Mouse (Mus musculus) thymus, adult 2 months (tissue): ENCODE results near the gene Mad1l1. TPM values are rescaled to one million over a fixed set of nuclear protein-coding genes. Genes with fewer than 3 reads are reported as not detected.

Experiments used
- DNase-seq: peaks from one replicate; pipeline ENCODE4 v3.0.0; 2021
- H3K27ac ChIP-seq: fragments of 200-500 bp; 2 replicates; pipeline ENCODE4 v1.5.1; 2012; ENCODE audit warnings: low read length, control low read depth; ENCODE audit not compliant: control insufficient read depth, insufficient read depth
- H3K27me3 ChIP-seq: fragments of 200-500 bp; 2 replicates; pipeline ENCODE4 v1.6.1; 2012; ENCODE audit warnings: mild to moderate bottlenecking, low read length, moderate library complexity, mixed read lengths; ENCODE audit not compliant: control insufficient read depth, insufficient read depth
- H3K36me3 ChIP-seq: fragments of 200-500 bp; 2 replicates; pipeline ENCODE4 v1.6.1; 2012; ENCODE audit warnings: mild to moderate bottlenecking, low read length, moderate library complexity; ENCODE audit not compliant: control insufficient read depth, insufficient read depth
- H3K4me1 ChIP-seq: fragments of 200-500 bp; replicated peaks from 2 replicates; pipeline ENCODE4 v1.6.1; 2012; ENCODE audit warnings: low read length; ENCODE audit not compliant: control insufficient read depth, insufficient read depth
- H3K4me3 ChIP-seq: fragments of 200-500 bp; 2 replicates; pipeline ENCODE4 v1.5.1; 2012; ENCODE audit warnings: mild to moderate bottlenecking, low read length, control low read depth, moderate library complexity; ENCODE audit not compliant: control insufficient read depth, insufficient read depth
- CTCF ChIP-seq: fragments of 200-500 bp; IDR thresholded peaks from 2 replicates; pipeline ENCODE4 v1.5.1; 2012; ENCODE audit warnings: mild to moderate bottlenecking, control low read depth, low read length, moderate library complexity, borderline replicate concordance; ENCODE audit not compliant: control insufficient read depth, poor library complexity, insufficient read depth; ENCODE audit errors: extremely low read depth
- POLR2A ChIP-seq: fragments of 200-500 bp; IDR thresholded peaks from 2 replicates; pipeline ENCODE4 v1.6.1; 2012; ENCODE audit warnings: mild to moderate bottlenecking, low read length, control low read depth, moderate library complexity; ENCODE audit not compliant: control insufficient read depth, poor library complexity, insufficient read depth; ENCODE audit errors: extremely low read depth
- WGBS: fragments of 180-500 bp; shearing (Covaris S2); methylation state at CpG from one replicate; pipeline ENCODE4 v1.1.7; 2018; 5-methylcytosine and 5-hydroxymethylcytosine counted together
- polyA plus RNA-seq: library from polyadenylated mRNA; depleted of rRNA; stranded (reverse); fragments of >200 nt; gene quantifications from 2 replicates; pipeline ENCODE4 v1.2.3, GENCODE M21; 2012

Gene Mad1l1
- polyA plus RNA-seq, 1 experiment, result 252 TPM

DNA sequence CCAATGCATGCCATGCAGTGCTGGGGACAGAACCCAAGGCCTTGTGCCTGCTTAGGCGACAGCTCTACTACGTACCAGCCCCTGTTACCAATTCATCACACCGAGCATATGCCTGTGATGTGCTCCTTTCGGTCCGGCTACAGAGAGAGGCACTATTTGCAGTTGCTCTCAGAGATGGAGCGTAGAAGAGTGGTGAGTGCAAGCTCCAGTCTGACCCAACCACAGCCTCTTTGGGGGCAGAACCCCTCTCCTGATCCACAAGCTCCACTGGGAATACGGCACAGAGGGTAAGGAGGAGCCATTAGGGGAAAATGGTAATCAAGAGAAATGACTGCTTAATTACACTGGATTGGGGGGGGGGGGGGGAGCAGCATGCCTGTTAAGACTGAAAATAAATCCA is 193.4 kb downstream of the Mad1l1 start:
- Histone ChIP-seq H3K36me3 (peaks cover 16% of the 10 kb centered on the region), H3K27ac (no peak overlapping the region), H3K27me3 (no peaks in the 10 kb centered on the region), H3K4me1 (peaks cover 19% of the 10 kb centered on the region), H3K4me3 (no peak overlapping the region)
- WGBS, result 98% methylated on average over 7 of the region's 7 CpGs
- no peak for DNase-seq
- TF ChIP-seq CTCF, result no peak
- TF ChIP-seq POLR2A, result no peak

DNA sequence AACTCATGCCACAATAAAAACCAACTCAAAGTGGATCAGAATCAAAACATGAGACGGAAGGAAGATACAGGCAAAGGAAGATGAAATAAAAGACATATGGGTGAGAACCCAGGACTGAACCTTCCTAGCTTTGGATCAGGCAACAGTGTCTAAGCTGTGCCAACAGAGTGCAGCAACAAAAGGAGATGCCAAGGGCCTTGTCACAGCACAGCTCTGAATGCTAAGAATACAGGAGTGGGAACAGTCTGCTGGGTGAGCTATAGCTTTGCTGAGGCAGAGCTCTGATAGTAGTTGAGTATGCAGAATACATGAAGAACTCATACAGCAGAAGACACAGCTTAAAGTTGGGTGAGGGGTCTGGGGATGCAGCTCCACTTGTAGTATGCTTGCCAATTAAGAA is 196.7 kb downstream of the Mad1l1 start:
- TF ChIP-seq CTCF (no peak), POLR2A (no peak)
- Histone ChIP-seq H3K4me1 (peaks cover 45% of the 10 kb centered on the region), H3K27ac (no peak overlapping the region), H3K36me3 (peaks cover 9% of the 10 kb centered on the region), H3K27me3 (no peaks in the 10 kb centered on the region), H3K4me3 (no peak overlapping the region)
- 81% methylated on average over 1 of the region's 1 CpGs for WGBS
- no peak for DNase-seq

DNA sequence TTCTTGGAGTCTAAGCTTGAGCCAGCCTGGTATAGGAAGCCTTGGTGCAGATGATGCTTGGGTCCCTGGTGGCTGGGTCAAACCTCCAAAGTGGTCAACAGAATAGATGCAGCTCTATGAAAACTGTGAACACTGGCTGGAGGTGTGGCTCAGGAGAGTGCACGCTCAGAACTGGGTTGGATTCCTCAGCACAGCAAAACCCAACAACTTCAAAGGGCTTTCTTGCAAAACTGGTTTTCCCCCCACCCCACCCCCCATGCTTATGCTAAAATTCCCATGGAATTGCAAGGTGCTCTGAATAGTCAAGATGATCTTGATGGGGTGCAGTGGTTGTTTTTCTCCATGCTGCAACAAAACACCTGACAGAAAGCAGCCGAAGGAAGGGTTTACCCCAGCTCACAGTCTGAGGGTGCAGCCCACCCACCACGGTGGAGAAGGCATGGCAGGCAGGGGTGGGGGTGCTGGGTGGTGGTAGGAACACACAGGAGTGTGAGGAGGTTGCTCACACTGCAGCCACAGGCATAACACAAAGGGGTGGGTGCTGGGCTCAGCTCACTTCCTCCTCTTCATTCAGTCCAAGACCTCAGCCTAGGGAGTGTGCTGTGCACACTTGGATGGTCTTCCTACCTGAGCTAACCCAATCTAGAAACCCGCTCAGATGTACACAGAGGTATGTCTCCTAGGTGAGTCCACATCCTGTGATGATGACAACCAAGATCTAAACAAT is 197.5 kb downstream of the Mad1l1 start:
- WGBS, result 69% methylated on average over 4 of the region's 4 CpGs

DNA sequence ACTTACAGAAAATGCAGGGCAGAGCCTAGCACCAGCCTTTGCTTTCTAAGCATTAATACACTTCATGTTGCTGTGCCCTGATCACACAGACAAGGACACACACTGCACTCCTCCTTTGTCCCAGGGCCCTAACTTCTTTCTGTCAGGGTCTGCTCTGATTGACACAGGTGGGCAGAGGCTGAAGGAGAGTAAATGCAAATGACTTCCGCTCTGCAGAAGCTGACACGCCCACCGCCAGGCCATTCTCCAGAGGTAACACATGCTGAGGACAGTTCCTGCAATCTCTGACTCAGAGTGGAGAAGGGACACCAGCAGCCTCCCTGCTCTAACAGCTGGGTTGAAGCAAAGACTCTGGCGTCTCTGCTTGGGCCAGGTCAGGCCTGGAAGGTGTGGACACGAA is 198.2 kb downstream of the Mad1l1 start:
- Histone ChIP-seq H3K4me1 (peaks cover 45% of the 10 kb centered on the region), H3K27ac (no peak overlapping the region), H3K27me3 (no peaks in the 10 kb centered on the region), H3K4me3 (no peak overlapping the region), H3K36me3 (peaks cover 9% of the 10 kb centered on the region)
- DNase-seq, result no peak
- TF ChIP-seq POLR2A (no peak), CTCF (no peak)
- 93% methylated on average over 5 of the region's 5 CpGs for WGBS

More for the DNA sequence above, 197.5 kb downstream of the Mad1l1 start:
- Histone ChIP-seq H3K27ac (no peak overlapping the region), H3K4me3 (no peak overlapping the region), H3K36me3 (peaks cover 9% of the 10 kb centered on the region), H3K27me3 (no peaks in the 10 kb centered on the region), H3K4me1 (peaks cover 45% of the 10 kb centered on the region)
- TF ChIP-seq CTCF (no peak), POLR2A (no peak)
- DNase-seq, result no peak

DNA sequence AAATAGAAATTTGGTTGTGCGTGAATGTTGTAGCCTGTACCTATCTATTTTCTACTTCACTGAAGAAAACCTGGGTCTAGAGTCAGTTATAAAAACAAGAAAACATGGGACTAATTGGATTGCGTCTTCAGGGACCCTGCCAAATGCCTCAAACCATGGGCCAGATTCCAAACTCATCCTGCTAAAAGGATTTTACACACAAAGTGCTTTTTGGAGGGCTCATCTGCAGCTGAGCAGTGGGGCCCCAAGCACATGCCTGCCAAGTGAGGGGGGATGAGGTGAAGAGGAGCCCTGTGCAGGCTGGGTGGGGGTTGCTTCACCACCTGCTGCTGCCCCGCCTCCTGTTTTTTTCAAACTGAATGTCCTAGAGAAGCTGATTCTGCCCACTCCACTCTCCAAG is 199.4 kb downstream of the Mad1l1 start:
- H3K27ac ChIP-seq, result peak overlapping the region; percentile 32; the same call in 1 of the 2 replicates
- H3K4me3 ChIP-seq, result no peak overlapping the region
- H3K36me3 ChIP-seq, result peaks cover 8% of the 10 kb centered on the region; the same call in 1 of the 2 replicates
- H3K4me1 ChIP-seq, result peaks cover 54% of the 10 kb centered on the region
- no peaks in the 10 kb centered on the region for H3K27me3 ChIP-seq
- no peak for DNase-seq
- WGBS, result 89% methylated on average over 3 of the region's 3 CpGs
- no peak for TF ChIP-seq POLR2A
- TF ChIP-seq CTCF, result no peak

DNA sequence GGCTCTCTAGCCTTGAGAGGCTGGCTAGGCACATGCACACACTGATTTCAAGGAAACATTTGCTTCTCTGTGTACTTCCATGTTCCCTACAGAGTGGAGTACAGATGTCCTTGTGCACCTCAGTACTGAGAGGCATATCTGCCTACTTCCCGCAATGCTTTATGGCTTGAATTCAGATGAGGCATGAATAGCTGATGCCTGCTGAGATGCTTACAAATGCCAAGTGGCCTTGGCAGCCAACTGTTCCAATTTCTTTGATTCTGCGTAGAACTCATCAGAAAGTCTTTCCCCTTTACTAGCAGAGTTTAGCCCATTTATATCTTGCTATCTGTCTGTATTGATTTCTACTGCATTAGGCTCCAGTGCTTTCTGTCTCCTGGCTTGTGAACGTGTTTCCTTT is 202.4 kb downstream of the Mad1l1 start:
- Histone ChIP-seq H3K27ac (no peak overlapping the region), H3K27me3 (no peaks in the 10 kb centered on the region), H3K4me3 (no peak overlapping the region), H3K4me1 (peaks cover 73% of the 10 kb centered on the region), H3K36me3 (peaks cover 24% of the 10 kb centered on the region; the same call in 1 of the 2 replicates)
- TF ChIP-seq CTCF (no peak), POLR2A (no peak)
- no peak for DNase-seq
- WGBS, result 98% methylated on average over 3 of the region's 3 CpGs

DNA sequence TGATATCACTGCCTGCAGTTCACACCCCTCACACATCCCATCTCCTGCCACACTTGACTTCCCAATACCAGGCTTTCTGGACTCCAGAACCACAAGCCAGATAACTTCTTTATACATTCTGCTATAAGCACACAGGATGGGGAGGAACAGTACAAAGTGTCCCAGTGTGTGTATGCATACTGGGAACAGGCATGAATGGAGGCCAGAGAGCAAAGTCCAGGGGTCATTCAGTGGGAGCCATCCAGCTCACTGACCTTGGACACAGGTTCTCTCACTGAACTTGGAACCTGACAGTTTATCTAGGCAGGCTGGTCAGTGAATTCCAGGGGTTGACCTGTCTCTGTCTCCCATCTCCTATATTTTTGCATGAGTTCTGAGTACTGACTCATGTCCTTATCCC is 203.4 kb downstream of the Mad1l1 start:
- Histone ChIP-seq H3K4me3 (no peak overlapping the region), H3K27ac (no peak overlapping the region), H3K36me3 (peaks cover 28% of the 10 kb centered on the region; the same call in 1 of the 2 replicates), H3K27me3 (no peaks in the 10 kb centered on the region), H3K4me1 (peaks cover 72% of the 10 kb centered on the region)
- TF ChIP-seq POLR2A (no peak), CTCF (no peak)
- DNase-seq, result no peak
